Mouse (Mus musculus): Measurements from ENCODE around the gene Slc25a28. TPM values are rescaled to one million over a fixed set of nuclear protein-coding genes. Genes with fewer than 3 reads are reported as not detected.

The Slc25a28 gene
- polyA plus RNA-seq, 1 experiment = 106 TPM

- H3K4me3 ChIP-seq (ENCODE audit: insufficient read depth, low read length) = no peak overlapping the region
- H3K4me1 ChIP-seq (ENCODE audit: control insufficient read depth, insufficient read depth, low read length) = no peaks in the 10 kb centered on the region
- no peak overlapping the region for H3K27ac ChIP-seq (ENCODE audit: insufficient read depth, low read length)
- TF ChIP-seq CTCF (IDR thresholded peaks at IDR 0.05; ENCODE audit: extremely low read depth, insufficient read depth, low read length) (no peak), POLR2A (IDR thresholded peaks at IDR 0.05; ENCODE audit: extremely low read depth, insufficient read depth, low read length) (no peak)
Measured at GRCm38 (mm10) chr19:43666661-43667429, 7.8 kb downstream of the Slc25a28 start.

GRCm38 (mm10) chr19:43665441-43666048, 9.1 kb downstream of the Slc25a28 start:
- TF ChIP-seq CTCF (IDR thresholded peaks at IDR 0.05; ENCODE audit: extremely low read depth, insufficient read depth, low read length) (peak; percentile 72), POLR2A (IDR thresholded peaks at IDR 0.05; ENCODE audit: extremely low read depth, insufficient read depth, low read length) (no peak)
- Histone ChIP-seq H3K4me1 (ENCODE audit: control insufficient read depth, insufficient read depth, low read length) (no peaks in the 10 kb centered on the region), H3K4me3 (ENCODE audit: insufficient read depth, low read length) (no peak overlapping the region), H3K27ac (ENCODE audit: insufficient read depth, low read length) (no peak overlapping the region)

- no peak overlapping the region for H3K4me3 ChIP-seq (ENCODE audit: insufficient read depth, low read length)
- TF ChIP-seq POLR2A (IDR thresholded peaks at IDR 0.05; ENCODE audit: extremely low read depth, insufficient read depth, low read length) (no peak), CTCF (IDR thresholded peaks at IDR 0.05; ENCODE audit: extremely low read depth, insufficient read depth, low read length) (no peak)
- H3K27ac ChIP-seq (ENCODE audit: insufficient read depth, low read length) = no peak overlapping the region
- H3K4me1 ChIP-seq (ENCODE audit: control insufficient read depth, insufficient read depth, low read length) = no peaks in the 10 kb centered on the region
Measured at GRCm38 (mm10) chr19:43663471-43663870, 11.2 kb downstream of the Slc25a28 start.

- Histone ChIP-seq H3K27ac (ENCODE audit: insufficient read depth, low read length) (no peak overlapping the region), H3K4me3 (ENCODE audit: insufficient read depth, low read length) (no peak overlapping the region), H3K4me1 (ENCODE audit: control insufficient read depth, insufficient read depth, low read length) (no peaks in the 10 kb centered on the region)
- 0 out of 2 replicates have a peak, but pooled peaks have one; percentile 12 for TF ChIP-seq CTCF (IDR thresholded peaks at IDR 0.05; ENCODE audit: extremely low read depth, insufficient read depth, low read length)
- no peak for TF ChIP-seq POLR2A (IDR thresholded peaks at IDR 0.05; ENCODE audit: extremely low read depth, insufficient read depth, low read length)
Measured at GRCm38 (mm10) chr19:43662176-43662967, 12.3 kb downstream of the Slc25a28 start.

GRCm38 (mm10) chr19:43660774-43661173, 13.9 kb downstream of the Slc25a28 start:
- H3K27ac ChIP-seq (ENCODE audit: insufficient read depth, low read length) = no peak overlapping the region
- TF ChIP-seq POLR2A (IDR thresholded peaks at IDR 0.05; ENCODE audit: extremely low read depth, insufficient read depth, low read length) (no peak), CTCF (IDR thresholded peaks at IDR 0.05; ENCODE audit: extremely low read depth, insufficient read depth, low read length) (no peak)

GRCm38 (mm10) chr19:43659632-43660031, 15.0 kb downstream of the Slc25a28 start:
- Histone ChIP-seq H3K4me1 (ENCODE audit: control insufficient read depth, insufficient read depth, low read length) (no peaks in the 10 kb centered on the region), H3K27ac (ENCODE audit: insufficient read depth, low read length) (no peak overlapping the region), H3K4me3 (ENCODE audit: insufficient read depth, low read length) (no peak overlapping the region)
- no peak for TF ChIP-seq CTCF (IDR thresholded peaks at IDR 0.05; ENCODE audit: extremely low read depth, insufficient read depth, low read length)
- no peak for TF ChIP-seq POLR2A (IDR thresholded peaks at IDR 0.05; ENCODE audit: extremely low read depth, insufficient read depth, low read length)

More at GRCm38 (mm10) chr19:43660774-43661173, 13.9 kb downstream of the Slc25a28 start:
- no peak overlapping the region for H3K4me3 ChIP-seq (ENCODE audit: insufficient read depth, low read length)
- no peaks in the 10 kb centered on the region for H3K4me1 ChIP-seq (ENCODE audit: control insufficient read depth, insufficient read depth, low read length)

- Histone ChIP-seq H3K4me1 (ENCODE audit: control insufficient read depth, insufficient read depth, low read length) (no peaks in the 10 kb centered on the region), H3K27ac (ENCODE audit: insufficient read depth, low read length) (no peak overlapping the region), H3K4me3 (ENCODE audit: insufficient read depth, low read length) (no peak overlapping the region)
- TF ChIP-seq CTCF (IDR thresholded peaks at IDR 0.05; ENCODE audit: extremely low read depth, insufficient read depth, low read length) = peak; percentile 90
- no peak for TF ChIP-seq POLR2A (IDR thresholded peaks at IDR 0.05; ENCODE audit: extremely low read depth, insufficient read depth, low read length)
Measured at GRCm38 (mm10) chr19:43655735-43656492, 18.8 kb downstream of the Slc25a28 start.

- TF ChIP-seq POLR2A (IDR thresholded peaks at IDR 0.05; ENCODE audit: extremely low read depth, insufficient read depth, low read length) = no peak
- TF ChIP-seq CTCF (IDR thresholded peaks at IDR 0.05; ENCODE audit: extremely low read depth, insufficient read depth, low read length) = no peak
- no peaks in the 10 kb centered on the region for H3K4me1 ChIP-seq (ENCODE audit: control insufficient read depth, insufficient read depth, low read length)
- no peak overlapping the region for H3K27ac ChIP-seq (ENCODE audit: insufficient read depth, low read length)
- no peak overlapping the region for H3K4me3 ChIP-seq (ENCODE audit: insufficient read depth, low read length)
Measured at GRCm38 (mm10) chr19:43651241-43651785, 23.4 kb downstream of the Slc25a28 start.
